Mouse (Mus musculus): ENCODE measurements at regions not wholly inside any gene's neighbourhood (a gene's known extent, or its start where the extent isn't known, plus 50 kb on each side); places are given as distances from the start of the nearest gene placed in this dataset.

DNA sequence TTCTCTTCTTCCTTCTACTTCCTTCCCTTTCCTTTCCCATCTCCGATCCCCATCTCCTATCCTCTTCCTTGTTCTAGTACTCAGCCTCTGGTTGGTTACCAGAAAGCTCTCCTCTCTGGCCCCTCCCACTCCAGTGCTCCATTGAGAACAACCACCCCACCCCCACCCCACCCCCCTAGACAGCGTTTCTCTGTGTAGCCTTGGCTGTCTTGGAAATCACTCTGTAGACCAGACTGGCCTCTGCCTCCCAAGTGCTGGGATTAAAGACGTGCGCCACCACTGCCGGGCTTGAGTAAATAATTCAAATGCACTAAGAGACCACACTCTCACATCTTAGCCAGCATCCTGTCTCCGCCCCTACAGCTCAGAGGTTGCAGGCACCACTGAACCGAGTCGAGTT is 57.2 kb upstream of the Lep start:
- Histone ChIP-seq H3K9me3 (ENCODE audit: control insufficient read depth, low read length) (no peaks in the 10 kb centered on the region), H3K4me3 (ENCODE audit: control insufficient read depth in 1 of 2, insufficient read depth in 1 of 2, low read depth in 1 of 2, low read length in 2 of 2) (no peak overlapping the region), H3K27ac (replicated peaks in 1 of 2; ENCODE audit: control insufficient read depth in 1 of 2, insufficient read depth in 1 of 2, low read depth in 2 of 2, low read length in 2 of 2) (no peak overlapping the region), H3K27me3 (ENCODE audit: control insufficient read depth, insufficient read depth, low read length) (no peaks in the 10 kb centered on the region), H3K36me3 (ENCODE audit: control insufficient read depth, insufficient read depth, low read length) (no peaks in the 10 kb centered on the region), H3K9ac (ENCODE audit: low read length) (no peak overlapping the region), H3K4me2 (ENCODE audit: low read length) (peak overlapping the region; percentile 16; the same call in 1 of the 2 replicates), H3K4me1 (ENCODE audit: control insufficient read depth in 2 of 2, insufficient read depth in 2 of 2, low read length in 2 of 2) (no peaks in the 10 kb centered on the region)
- WGBS: 37% methylated on average over 8 of the region's 8 CpGs
- ATAC-seq (ENCODE audit: insufficient number of reproducible peaks, insufficient read depth, low FRiP score, low read depth): no peak

DNA sequence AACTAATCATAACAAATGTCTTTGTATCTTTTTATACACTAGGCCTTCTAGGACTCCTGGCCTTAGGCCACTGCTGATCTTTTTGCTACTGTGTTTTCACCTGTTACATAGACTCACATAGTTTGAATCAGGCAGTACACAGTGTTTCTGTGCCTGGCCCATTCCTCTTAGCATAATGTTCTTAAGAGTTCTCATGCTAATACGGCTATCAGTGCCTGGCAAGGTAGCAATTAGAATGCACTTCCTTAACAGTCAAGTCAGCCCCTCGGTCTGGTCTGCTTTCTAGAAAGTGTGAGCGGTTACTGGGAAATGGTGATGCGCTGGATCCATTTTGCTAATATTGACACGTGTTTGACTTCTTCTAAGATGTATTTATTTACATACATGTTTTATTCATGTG is 54.2 kb upstream of the Lep start:
- Histone ChIP-seq H3K4me2 (ENCODE audit: low read length) (no peak overlapping the region), H3K4me1 (ENCODE audit: control insufficient read depth in 2 of 2, insufficient read depth in 2 of 2, low read length in 2 of 2) (no peaks in the 10 kb centered on the region), H3K27me3 (ENCODE audit: control insufficient read depth, insufficient read depth, low read length) (no peaks in the 10 kb centered on the region), H3K9ac (ENCODE audit: low read length) (no peak overlapping the region), H3K27ac (replicated peaks in 1 of 2; ENCODE audit: control insufficient read depth in 1 of 2, insufficient read depth in 1 of 2, low read depth in 2 of 2, low read length in 2 of 2) (no peak overlapping the region), H3K4me3 (ENCODE audit: control insufficient read depth in 1 of 2, insufficient read depth in 1 of 2, low read depth in 1 of 2, low read length in 2 of 2) (no peak overlapping the region), H3K9me3 (ENCODE audit: control insufficient read depth, low read length) (no peaks in the 10 kb centered on the region), H3K36me3 (ENCODE audit: control insufficient read depth, insufficient read depth, low read length) (no peaks in the 10 kb centered on the region)
- 80% methylated on average over 5 of the region's 5 CpGs for WGBS
- ATAC-seq (ENCODE audit: insufficient number of reproducible peaks, insufficient read depth, low FRiP score, low read depth): no peak

Measured in heart, embryonic 14.5 days (tissue).